Mouse (Mus musculus) adrenal gland, postnatal 36 days (tissue): ENCODE data around the gene Npas2. TPM values are rescaled to one million over a fixed set of nuclear protein-coding genes. Genes with fewer than 3 reads are reported as not detected.

Experiments used
- microRNA-seq: library from miRNA; unstranded; fragments of <30 nt; microRNA quantifications from one replicate; pipeline ENCODE4 v1.2.0, GENCODE M21; 2021
- total RNA-seq, 2 experiments: library from RNA; stranded (reverse); gene quantifications; 2 replicates each; pipeline ENCODE4 v1.2.3; 2021

The Npas2 gene
- total RNA-seq, 2 experiments from 2014 or later, result 1.2 to 5.0 TPM

Small RNA genes within 50 kb of the gene (microRNA-seq; reads per million reads assigned to microRNA genes)
- gene Mir6349, result not detected

Other genes with a start within 250 kb of the Npas2 start
- 100 to 1,000 TPM in 1 of 2 experiments, 10 to 100 TPM in 1; 97.9 to 103 TPM for gene Pdcl3, start 208.1 kb upstream of the Npas2 start, total RNA-seq
- 100 to 1,000 TPM; 739 to 814 TPM for gene Rpl31, start 174.1 kb downstream of the Npas2 start, total RNA-seq